Mouse (Mus musculus) bone marrow, adult 2 months (tissue): ENCODE results near the gene Fam102a. TPM values are rescaled to one million over a fixed set of nuclear protein-coding genes. Genes with fewer than 3 reads are reported as not detected.
A peak's percentile ranks its signal among the peaks of the same experiment; 100 is the strongest.

ENCODE experiments used
- H3K27ac ChIP-seq: fragments of 200-500 bp; 2 replicates; pipeline ENCODE4 v1.5.1; 2012; ENCODE audit warnings: low read depth, mild to moderate bottlenecking, control low read depth, inconsistent platforms, low read length; ENCODE audit not compliant: control insufficient read depth, poor library complexity, insufficient read depth
- H3K4me1 ChIP-seq: fragments of 200-500 bp; 2 replicates; pipeline ENCODE4 v1.6.1; 2011; ENCODE audit warnings: low read length; ENCODE audit not compliant: control insufficient read depth, insufficient read depth
- H3K4me3 ChIP-seq: fragments of 200-500 bp; replicated peaks from 2 replicates; pipeline ENCODE3; 2011; ENCODE audit warnings: mild to moderate bottlenecking, low read depth, low read length, control low read depth; ENCODE audit not compliant: control insufficient read depth
- CTCF ChIP-seq: fragments of 200-500 bp; IDR thresholded peaks from 2 replicates; pipeline ENCODE4 v1.5.1; 2011; ENCODE audit warnings: low read length, control low read depth; ENCODE audit not compliant: control insufficient read depth, insufficient read depth
- POLR2A ChIP-seq: fragments of 200-500 bp; IDR thresholded peaks from 2 replicates; pipeline ENCODE4 v1.6.1; 2011; ENCODE audit warnings: low read depth, mild to moderate bottlenecking, control low read depth, low read length, borderline replicate concordance; ENCODE audit not compliant: control insufficient read depth
- WGBS: fragments of 180-500 bp; shearing (Covaris S2); methylation state at CpG from one replicate; pipeline ENCODE4 v1.1.7; 2018; 5-methylcytosine and 5-hydroxymethylcytosine counted together
- polyA plus RNA-seq: library from polyadenylated mRNA; stranded (reverse); fragments of >200 nt; gene quantifications from 2 replicates; pipeline ENCODE4 v1.2.4, GENCODE M21; 2011; ENCODE audit warnings: low replicate concordance; ENCODE audit not compliant: missing spikeins, insufficient read depth, insufficient read length

Fam102a gene
- polyA plus RNA-seq, 1 experiment, result 5.4 TPM

DNA sequence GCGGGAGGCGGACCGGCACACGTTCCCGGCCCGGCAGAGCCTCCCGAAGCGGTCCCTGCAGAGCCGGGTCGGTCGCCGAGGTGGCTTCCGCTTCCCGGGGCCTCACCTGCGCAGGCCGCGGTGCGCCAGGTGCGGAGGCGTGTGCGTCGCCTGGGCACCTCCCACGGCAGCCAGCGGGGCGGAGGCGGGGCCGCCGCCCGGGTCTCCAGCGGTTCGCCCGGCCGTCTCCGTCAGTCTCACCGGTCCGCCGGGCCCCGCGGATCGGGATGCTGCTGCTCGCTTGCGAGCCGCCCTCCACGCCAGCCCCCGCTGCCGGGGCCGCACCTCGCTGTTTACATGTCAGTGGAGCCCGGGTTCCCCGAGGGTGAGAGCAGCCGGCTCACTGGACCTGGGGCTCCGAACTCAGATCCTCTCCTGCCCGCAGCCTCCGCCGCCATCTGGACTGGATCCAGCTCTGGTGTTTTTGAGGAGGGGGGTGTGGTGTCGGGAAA is 414 bp downstream of the Fam102a start:
- H3K27ac ChIP-seq, result peak overlapping the region; percentile 96
- TF ChIP-seq POLR2A (no peak), CTCF (no peak)
- WGBS, result under 1% methylated on average over 56 of the region's 56 CpGs
- H3K4me1 ChIP-seq, result peaks cover 5% of the 10 kb centered on the region
- H3K4me3 ChIP-seq, result peak overlapping the region; percentile 76

DNA sequence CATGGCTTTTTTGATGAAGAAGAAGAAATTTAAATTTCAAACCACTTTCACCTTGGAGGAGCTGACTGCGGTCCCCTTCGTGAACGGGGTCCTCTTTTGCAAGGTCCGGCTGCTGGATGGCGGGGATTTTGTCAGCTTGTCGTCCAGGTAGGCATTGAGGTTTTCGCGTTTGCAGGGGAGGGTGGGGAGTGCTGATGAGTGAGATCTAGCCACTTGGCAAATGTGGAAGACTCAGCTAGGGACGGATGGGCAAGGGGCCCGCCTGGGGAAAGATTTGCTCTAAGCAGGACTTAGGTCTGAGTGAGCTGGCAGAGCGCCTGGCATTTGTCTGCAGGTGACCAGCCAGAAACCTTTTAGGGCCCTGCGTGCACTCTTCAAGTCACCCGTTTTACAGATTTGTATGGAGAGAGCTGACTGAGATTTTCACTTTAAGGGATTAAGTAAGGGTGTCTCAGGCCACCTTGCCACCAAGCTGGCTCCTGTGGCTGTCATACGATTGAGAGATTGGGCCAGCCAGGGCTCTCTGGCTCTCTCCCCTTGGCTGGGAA is 1.0 kb downstream of the Fam102a start:
- WGBS, result 3% methylated on average over 14 of the region's 14 CpGs
- H3K4me3 ChIP-seq, result peak overlapping the region; percentile 69
- no peak for TF ChIP-seq POLR2A
- TF ChIP-seq CTCF, result no peak
- peak overlapping the region; percentile 96 for H3K27ac ChIP-seq
- peaks cover 5% of the 10 kb centered on the region for H3K4me1 ChIP-seq

DNA sequence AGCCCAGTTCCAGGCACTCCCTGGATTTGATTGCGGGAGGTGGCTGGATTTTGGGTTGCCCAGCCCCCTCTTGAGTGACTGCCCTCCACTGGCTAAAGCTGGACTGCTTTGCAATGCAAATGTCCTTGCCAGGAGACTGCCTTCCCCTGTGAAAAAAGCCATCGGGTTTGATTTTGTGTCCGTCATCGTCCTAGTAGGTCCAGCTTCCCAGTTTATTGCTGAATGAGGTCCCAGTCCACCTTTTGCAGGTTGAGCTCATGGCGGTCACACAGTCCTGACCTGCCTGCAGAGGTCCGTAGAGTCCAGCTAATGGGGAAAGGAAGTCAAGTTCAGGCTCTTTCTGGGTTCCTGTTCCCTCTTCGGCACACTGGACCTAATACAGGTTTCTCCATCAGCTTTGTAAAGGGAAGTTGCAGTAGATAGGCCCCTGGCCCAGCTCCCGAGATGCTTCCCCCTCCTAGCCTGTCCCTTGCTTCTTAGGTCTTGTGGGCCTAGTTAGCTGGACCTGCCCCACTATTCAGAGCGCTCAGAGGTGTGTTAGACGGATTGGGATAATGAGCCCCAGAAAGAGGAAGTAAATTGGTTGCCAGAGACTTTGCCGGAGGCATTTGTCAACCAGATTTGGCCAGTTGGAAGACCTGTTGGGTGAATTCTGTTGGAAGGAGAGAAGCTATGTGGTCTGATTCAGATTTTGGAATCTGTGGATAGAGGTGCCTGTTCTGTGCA is 1.7 kb downstream of the Fam102a start:
- H3K4me1 ChIP-seq, result peaks cover 5% of the 10 kb centered on the region
- H3K27ac ChIP-seq, result peak overlapping the region; percentile 96
- TF ChIP-seq POLR2A, result no peak
- peak; percentile 59 for TF ChIP-seq CTCF
- H3K4me3 ChIP-seq, result peak overlapping the region; percentile 69
- WGBS, result 1% methylated on average over 11 of the region's 11 CpGs

DNA sequence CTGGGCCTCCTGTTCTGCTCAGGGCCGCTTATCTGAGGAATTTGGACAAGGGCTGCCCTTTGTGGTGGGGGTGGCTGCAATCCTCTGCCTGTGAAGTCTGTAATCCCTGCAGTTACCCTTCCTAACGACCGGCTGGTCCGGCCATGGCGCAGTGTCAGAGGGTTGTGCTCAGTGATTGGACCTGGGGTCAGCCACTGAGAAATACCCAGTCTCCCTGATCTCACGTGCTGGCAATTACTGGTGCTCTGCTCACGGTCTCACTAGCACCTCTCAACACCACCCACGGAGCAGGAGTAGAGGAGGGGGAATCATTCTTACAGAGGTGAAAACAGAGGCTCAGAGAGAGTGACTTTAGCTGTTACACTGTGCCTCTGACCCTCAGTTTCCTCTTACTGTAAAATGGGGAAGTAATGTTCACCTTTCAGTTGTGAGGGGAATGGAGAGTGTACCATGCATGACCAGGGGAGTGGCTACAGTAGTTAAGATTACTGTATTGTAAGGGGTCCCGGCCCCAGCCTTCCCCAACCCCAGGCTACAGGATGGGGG is 2.3 kb downstream of the Fam102a start:
- 3% methylated on average over 9 of the region's 9 CpGs for WGBS
- Histone ChIP-seq H3K4me3 (peak overlapping the region; percentile 69), H3K4me1 (peaks cover 5% of the 10 kb centered on the region), H3K27ac (peak overlapping the region; percentile 96)
- TF ChIP-seq POLR2A, result no peak
- TF ChIP-seq CTCF, result no peak

DNA sequence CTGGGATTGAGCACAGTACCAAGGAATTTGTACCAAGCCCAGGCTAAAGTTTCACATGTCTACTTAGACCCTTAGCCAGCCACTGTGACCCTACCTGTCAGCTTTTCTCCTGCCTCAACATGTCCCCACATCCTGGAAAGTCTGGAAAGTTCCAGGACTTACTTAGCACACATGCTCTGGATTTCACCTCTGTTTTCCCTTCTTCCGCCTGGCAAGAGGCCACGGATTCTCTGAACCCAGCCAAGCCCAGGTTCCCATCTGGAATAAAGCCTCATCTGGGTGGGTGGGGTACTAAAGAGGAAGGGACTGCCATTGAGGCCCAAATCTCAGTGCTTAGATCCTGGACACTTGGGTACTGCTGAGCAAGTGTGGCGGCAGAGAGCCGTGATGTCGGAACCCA is 2.8 kb downstream of the Fam102a start:
- Histone ChIP-seq H3K27ac (no peak overlapping the region), H3K4me1 (peaks cover 5% of the 10 kb centered on the region), H3K4me3 (no peak overlapping the region)
- no peak for TF ChIP-seq POLR2A
- TF ChIP-seq CTCF, result no peak
- WGBS, result 89% methylated on average over 5 of the region's 5 CpGs

DNA sequence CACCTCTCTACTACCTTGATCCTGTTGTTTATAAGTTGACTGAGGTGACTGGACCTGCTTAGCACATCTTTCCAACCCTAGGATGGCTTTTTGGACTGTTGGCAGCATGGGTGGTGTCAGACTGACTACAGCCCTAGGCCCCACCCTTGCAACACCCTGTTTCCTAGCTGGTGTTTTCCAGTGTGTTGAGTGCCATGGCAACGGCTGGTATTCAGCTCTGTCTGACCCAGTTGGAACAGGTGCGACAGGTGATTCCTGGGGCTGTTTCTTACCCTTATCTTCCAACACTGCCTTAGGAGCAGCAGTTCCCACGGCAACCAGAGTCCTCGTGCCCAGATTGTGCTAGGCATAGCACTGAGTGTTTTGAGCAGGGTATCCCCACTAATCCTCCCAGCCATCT is 3.3 kb downstream of the Fam102a start:
- WGBS, result 72% methylated on average over 4 of the region's 4 CpGs
- no peak overlapping the region for H3K27ac ChIP-seq
- no peak overlapping the region for H3K4me3 ChIP-seq
- TF ChIP-seq CTCF (no peak), POLR2A (no peak)
- H3K4me1 ChIP-seq, result peaks cover 5% of the 10 kb centered on the region

DNA sequence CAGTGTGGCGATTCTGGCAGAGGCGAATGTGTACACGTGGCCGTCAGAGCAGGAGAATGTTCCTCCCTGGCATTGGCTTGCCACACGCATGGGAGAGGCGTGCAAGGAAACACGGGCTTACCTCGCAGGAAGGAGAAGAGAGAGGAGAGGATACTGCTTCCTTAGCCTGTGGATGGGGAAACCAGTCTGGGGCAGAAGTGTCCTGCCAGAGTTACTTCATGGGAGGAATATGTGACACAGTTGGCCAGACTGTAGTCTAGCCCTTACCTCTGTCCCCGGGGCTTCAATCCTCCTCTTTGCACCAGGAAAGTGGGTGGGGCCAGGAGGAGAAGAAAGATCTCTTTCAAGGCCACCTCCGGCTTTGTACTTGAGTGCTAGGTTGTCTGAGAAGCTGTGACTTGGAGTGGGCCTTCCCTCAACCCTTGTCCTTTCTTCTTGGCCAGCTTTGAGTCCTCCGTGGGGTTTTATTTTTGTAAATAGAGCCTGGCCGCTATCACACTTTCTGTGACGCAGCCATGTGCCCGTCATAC is 4.4 kb downstream of the Fam102a start:
- Histone ChIP-seq H3K4me3 (no peak overlapping the region), H3K4me1 (peaks cover 5% of the 10 kb centered on the region), H3K27ac (no peak overlapping the region)
- TF ChIP-seq CTCF (no peak), POLR2A (no peak)
- 63% methylated on average over 14 of the region's 14 CpGs for WGBS

DNA sequence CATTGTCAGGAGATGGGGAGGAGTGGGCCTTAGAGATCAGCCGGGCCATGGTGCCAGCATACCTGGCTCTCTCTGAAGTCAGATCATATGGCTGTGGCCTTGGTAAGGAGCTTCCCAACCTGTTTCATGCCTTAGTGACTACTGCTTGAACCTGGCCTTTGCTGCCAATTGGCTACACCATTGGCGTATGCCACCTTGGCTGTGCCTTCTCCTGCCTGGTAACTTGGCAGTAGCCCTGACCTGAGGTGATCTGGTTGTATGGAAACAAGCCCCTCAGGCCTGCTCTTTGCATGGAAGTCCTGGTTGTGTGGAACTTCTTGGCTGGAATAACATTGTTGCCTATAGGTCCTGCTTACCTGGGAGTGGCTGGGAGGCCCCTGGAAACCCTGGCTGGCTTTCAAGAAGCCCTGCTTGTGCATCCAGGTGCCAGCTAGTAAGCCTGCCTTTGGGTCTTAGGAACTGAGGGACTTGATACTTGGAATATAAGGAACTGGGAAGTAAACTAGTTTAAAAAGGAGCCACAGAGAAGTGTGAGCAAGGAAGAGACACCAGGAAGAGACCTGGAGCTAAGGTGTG is 6.3 kb downstream of the Fam102a start:
- H3K27ac ChIP-seq, result no peak overlapping the region
- 81% methylated on average over 2 of the region's 2 CpGs for WGBS
- peaks cover 5% of the 10 kb centered on the region for H3K4me1 ChIP-seq
- TF ChIP-seq POLR2A, result no peak
- TF ChIP-seq CTCF, result no peak
- no peak overlapping the region for H3K4me3 ChIP-seq
